Mouse (Mus musculus) embryo, embryonic 10.5 days (tissue): ENCODE data around the gene Rps15.
A peak's percentile ranks its signal among the peaks of the same experiment; 100 is the strongest.

Experiments used
- DNase-seq: peaks from one replicate; pipeline ENCODE4 v3.0.0-alpha.2; 2015; ENCODE audit warnings: low spot score

Gene Rps15

DNA sequence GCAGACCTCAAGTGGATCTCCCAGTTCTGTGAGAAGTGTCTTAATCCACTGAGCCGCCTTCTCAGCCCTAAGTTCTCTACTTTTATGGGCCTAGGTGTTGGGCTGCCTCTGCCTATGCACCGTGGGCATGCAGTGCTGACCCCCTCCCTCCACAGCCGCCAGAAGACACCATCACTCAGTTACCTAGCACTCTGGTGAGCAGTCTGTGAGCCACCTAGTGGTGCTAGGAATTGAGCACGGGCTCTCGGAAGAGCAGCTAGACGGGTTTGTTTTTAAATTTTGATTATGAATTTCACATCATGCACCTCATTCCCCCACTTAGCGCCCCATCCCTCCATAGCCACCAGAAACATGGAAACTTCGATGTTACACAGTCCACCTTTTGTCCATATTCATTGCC, 3.6 kb upstream of the Rps15 start:
- DNase-seq, result no peak

GRCm38 (mm10) chr10:80293325-80293724, 1.1 kb downstream of the Rps15 start:
- DNase-seq, result no peak

DNA sequence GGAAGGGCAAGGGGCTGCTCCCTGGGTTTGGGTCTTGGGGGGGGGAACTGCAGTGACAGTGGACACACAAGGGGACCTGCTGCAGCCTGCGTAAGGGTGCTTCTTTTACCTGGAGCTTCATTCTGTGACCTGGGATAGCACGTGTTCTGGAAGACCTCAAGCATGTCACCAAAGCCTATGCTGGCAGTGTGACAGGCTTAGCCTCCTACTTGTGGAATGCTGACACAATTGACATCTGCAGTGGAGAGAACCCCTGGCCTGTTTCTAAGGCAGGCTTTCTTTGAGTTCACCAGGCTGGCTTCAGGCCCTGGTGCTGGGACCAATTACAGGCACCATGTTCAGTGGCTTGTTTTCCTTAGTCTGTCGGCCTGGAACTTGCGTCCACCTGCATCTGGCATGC, 2.1 kb downstream of the Rps15 start:
- no peak for DNase-seq

GRCm38 (mm10) chr10:80294788-80295303, 2.6 kb downstream of the Rps15 start:
- DNase-seq, result no peak

GRCm38 (mm10) chr10:80295618-80296425, 3.6 kb downstream of the Rps15 start, which contains the start of gene Apc2:
TSS of gene Apc2 (plus strand) at chr10:80295977.
- peak; percentile 85 for DNase-seq

GRCm38 (mm10) chr10:80296824-80297223, 4.6 kb downstream of the Rps15 start:
- no peak for DNase-seq

GRCm38 (mm10) chr10:80297526-80298133, 5.4 kb downstream of the Rps15 start:
- no peak for DNase-seq

GRCm38 (mm10) chr10:80298571-80299281, 6.5 kb downstream of the Rps15 start:
- peak; percentile 89 for DNase-seq

GRCm38 (mm10) chr10:80299301-80299700, 7.0 kb downstream of the Rps15 start:
- DNase-seq, result peak; percentile 46

GRCm38 (mm10) chr10:80299824-80300223, 7.6 kb downstream of the Rps15 start:
- no peak for DNase-seq

DNA sequence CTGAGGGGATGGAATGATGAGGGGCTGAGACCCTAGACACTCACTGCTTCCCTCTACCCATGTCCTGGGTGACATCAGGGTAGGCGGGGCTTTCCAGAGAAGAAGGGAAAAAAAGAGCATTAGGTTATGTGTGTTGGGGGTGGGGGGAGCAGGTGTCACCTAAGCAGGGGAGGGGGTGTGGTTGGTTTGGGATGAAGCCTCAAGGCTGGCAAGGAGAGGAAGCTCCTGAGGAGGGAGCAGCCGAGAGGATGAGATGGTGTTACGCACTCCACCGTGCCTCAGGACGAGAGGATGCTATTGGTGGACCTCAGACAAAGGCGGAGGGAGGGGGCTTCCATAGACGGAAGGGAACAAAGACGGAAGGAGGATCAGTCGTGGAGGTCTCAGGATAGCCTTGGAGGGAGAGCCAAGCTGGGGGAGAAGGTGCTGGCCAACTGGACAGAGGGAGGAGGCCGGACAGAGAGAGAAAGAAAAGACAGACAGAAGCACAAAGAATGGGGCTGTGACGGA, 8.5 kb downstream of the Rps15 start:
- peak; percentile 65 for DNase-seq

DNA sequence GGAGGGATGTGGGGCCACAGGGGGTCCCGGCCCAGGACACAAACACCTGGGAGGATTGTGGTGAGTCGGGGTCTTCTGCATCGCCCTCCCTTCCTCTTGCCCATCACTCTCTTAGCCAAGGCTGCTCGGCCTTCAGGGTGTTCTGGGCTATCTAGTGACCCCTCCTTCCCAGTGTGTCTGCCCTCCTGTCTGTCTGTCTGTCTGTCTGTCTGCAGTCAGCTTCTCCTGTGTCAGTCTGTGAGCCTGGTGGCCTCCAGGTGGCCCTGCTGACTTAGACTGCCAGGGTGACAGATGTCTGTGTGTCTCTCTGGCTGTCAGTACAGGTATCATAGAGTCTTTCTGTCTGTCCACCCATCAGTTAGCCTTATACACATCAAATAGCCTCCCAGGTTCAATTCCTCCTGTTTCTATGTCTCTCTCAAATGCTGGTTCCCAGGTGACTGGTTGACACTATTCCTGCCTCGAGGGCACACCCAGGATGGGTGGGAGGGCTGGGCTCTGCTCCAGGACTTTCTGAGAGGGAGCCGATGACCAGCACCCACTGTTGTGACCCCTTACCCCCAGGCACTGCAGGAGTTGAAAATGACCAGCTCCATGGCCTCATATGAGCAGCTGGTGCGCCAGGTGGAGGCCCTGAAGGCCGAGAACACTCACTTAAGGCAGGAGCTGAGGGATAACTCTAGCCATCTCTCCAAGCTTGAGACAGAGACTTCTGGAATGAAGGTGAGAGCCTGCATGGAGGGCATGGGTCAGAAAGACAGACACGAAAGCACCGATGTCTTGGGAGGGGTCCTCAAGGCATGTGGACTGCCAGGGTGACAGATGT, 9.2 kb downstream of the Rps15 start:
- DNase-seq, result no peak

DNA sequence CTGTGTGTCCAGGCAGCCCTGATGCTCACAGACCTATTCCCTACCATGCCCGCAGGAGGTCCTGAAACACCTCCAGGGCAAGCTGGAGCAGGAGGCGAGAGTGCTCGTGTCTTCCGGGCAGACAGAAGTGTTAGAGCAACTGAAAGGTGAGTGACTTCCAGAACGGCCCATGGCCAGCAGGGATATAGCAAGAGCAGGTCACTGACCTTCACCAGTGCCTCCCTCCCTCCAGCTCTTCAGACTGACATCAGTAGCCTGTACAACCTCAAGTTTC, 9.8 kb downstream of the Rps15 start:
- no peak for DNase-seq

GRCm38 (mm10) chr10:80302471-80302881, 10.2 kb downstream of the Rps15 start:
- peak; percentile 74 for DNase-seq

DNA sequence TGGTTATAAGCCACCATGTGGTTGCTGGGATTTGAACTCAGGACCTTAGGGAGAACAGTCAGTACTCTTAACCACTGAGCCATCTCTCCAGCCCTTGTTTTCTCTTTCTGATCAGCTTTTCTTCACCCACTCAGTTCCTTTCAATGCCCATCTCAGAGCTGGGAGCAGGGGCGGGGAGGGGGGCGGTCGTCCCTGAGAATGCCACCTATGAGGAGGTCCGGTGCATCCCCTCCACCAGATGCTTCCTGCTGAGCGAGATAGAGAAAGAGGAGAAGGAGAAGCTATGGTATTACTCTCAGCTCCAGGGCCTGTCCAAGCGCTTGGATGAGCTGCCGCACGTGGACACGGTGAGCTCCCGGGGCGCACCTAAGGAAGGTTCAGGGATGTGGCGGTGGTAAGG, 12.2 kb downstream of the Rps15 start:
- DNase-seq, result no peak

GRCm38 (mm10) chr10:80304862-80305261, 12.6 kb downstream of the Rps15 start:
- no peak for DNase-seq

- no peak for DNase-seq
These were observed 19.3 kb downstream of the Rps15 start for GRCm38 (mm10) chr10:80311560-80311959.

DNA sequence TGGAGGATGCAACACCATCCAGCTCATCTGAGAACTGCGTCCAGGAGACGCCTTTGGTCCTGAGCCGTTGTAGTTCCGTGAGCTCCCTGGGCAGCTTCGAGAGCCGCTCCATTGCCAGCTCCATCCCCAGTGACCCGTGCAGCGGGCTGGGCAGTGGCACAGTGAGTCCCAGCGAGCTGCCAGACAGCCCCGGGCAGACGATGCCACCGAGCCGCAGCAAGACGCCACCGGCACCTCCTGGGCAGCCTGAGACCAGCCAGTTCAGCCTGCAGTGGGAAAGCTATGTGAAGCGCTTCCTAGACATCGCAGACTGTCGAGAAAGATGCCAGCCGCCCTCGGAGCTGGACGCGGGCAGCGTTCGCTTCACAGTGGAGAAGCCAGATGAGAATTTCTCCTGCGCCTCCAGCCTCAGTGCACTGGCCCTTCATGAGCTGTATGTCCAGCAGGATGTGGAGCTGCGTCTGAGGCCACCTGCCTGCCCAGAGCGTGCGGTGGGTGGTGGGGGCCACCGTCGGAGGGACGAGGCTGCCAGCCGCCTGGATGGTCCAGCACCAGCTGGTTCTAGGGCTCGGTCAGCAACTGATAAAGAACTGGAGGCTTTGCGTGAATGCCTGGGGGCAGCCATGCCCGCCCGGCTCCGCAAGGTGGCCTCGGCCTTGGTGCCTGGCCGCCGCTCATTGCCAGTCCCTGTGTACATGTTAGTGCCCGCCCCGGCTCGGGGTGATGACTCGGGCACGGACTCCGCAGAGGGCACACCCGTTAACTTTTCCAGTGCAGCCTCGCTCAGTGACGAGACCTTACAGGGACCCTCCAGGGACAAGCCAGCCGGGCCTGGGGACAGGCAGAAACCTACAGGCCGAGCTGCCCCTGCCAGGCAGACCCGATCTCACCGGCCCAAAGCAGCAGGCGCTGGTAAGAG, 20.6 kb downstream of the Rps15 start:
- no peak for DNase-seq

DNA sequence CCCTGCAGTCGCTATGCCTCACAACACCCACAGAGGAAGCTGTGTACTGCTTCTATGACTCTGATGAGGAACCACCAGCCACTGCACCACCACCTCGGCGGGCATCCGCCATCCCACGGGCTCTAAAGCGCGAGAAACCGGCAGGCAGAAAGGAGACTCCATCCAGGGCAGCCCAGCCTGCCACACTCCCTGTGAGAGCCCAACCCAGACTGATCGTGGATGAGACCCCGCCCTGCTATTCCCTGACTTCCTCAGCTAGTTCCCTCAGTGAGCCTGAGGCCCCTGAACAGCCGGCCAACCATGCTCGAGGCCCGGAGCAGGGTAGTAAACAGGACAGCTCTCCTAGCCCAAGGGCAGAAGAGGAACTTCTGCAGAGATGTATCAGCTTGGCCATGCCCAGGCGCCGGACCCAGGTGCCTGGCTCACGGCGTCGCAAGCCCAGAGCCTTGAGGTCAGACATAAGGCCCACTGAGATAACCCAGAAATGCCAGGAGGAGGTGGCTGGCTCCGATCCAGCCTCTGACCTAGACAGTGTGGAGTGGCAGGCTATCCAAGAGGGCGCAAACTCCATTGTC, 21.5 kb downstream of the Rps15 start:
- no peak for DNase-seq

GRCm38 (mm10) chr10:80314494-80315001, 22.3 kb downstream of the Rps15 start:
- DNase-seq, result no peak
